Mouse (Mus musculus): Measurements from ENCODE around the gene Zcchc2.
A peak's percentile ranks its signal among the peaks of the same experiment; 100 is the strongest.

The Zcchc2 gene

DNA sequence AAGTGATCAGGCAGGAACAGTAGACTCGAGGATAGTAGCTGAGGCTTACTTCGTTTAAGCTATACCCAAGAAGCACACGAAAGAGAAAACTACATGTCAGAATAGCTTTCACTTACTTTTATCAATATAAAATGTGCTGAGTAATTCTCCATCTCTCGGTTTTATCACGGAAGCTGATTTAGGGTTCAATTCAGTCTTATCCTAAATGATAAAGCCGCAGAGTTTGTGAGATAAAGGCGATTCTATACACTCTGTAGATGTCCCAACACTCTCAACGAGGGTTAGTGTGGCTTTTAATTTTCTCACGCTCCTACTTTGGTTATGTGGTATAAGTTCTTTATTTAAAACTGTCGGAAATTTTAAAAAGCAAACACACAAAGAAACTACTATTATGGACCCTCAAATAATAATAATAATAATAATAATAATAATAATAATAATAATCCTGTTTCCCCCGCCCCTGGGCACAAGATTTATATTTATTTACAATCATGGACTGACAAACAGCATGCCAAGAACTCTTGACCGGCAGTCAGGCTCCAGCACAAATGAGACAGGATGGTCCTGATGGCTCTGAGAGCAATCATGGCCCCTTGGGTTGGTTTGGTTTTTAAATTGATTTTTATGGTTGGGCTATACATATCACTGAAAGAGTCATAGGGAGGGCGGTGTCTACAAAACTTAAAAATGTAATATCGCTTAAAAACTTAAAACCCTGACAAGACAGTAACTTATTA lies 1.1 kb upstream of the Zcchc2 start:
- no peak for DNase-seq

DNA sequence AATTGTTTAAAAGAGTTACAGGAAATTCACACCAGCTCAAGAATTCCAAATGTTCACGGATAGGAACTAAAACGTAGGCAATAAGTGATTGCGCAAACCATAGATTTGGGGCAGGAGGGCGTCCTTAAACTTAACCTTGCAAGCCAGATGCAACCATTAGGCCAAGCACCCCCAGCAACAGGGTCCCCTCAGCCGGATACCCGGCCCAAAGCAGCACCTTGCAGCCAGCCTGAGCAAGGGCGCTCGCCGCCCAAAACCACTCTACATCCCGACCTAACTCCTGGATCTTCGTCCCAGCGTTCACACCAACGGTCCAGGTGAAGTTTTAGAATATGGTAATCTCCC lies 594 bp upstream of the Zcchc2 start:
- DNase-seq = no peak

DNA sequence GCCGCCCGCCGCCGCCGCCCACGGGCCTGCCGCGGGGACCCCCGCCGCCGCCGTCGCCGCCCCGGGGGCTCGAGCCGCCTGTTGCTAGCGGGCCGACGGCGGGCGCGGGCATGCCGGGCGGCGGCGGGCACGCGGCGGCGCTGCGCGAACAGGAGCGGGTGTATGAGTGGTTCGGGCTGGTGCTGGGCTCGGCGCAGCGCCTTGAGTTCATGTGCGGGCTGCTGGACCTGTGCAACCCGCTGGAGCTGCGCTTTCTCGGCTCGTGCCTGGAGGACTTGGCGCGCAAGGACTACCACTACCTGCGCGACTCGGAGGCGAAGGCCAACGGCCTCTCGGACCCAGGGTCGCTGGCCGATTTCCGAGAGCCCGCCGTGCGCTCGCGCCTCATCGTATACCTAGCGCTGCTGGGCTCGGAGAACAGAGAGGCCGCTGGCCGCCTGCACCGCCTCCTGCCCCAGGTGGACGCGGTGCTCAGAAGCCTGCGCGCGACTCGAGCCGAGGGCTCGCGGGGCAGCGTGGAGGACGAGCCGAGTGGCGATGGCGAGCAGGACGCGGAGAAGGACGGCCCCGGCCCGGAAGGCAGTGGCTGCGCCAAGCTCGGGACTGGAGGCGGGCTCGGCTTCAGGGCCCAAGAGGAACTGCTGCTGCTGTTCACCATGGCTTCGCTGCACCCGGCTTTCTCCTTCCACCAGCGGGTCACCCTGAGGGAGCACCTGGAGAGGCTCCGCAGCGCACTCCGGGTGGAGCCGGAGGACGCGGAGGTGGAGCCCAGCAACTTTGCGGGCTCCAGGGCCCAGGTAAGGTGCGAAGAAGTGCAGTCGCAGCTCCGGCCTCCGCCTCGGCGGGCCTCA lies 930 bp downstream of the Zcchc2 start:
- DNase-seq = peak; percentile 60

DNA sequence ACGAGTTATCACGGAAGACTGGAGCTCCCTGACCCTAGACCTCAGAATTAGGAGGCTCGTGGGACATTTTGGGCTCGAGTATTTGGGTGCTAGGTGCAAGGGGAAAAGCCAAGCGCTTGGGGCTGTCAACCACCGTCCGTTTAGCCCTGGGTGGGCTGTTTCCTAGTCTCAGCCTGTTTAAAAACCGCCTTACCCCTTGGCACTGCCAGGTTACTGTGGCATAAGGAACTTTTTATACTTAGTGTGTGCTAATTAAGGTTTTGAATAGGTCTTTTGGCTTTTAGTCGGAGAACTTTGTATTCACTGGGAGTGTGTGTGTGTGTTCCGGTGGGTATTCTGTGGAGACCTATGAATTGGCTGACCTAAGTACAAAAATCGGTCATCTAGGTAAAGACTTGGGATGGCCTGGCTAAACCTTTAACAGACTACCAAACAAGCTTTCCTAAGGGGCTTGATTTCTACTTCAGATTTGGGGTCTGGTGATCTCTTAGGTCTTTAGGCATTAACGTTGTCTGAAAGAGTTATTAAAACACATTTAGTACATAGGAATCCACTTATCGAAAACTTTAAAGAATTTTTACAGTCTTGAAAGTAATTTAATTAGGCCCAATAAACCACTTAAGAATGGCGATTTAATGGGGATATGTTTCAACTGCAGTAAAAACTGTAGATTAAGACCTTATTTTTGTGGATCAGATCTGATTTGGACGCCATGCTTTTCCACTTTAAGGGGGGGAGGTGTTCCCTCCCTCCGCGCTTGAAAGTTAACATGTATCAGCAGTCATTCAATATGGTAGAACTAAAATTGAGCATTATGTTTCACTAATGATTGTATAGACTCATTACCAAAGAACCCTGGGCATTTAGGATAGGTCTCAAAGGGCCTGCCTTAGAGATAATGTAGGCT lies 2.0 kb downstream of the Zcchc2 start:
- no peak for DNase-seq

DNA sequence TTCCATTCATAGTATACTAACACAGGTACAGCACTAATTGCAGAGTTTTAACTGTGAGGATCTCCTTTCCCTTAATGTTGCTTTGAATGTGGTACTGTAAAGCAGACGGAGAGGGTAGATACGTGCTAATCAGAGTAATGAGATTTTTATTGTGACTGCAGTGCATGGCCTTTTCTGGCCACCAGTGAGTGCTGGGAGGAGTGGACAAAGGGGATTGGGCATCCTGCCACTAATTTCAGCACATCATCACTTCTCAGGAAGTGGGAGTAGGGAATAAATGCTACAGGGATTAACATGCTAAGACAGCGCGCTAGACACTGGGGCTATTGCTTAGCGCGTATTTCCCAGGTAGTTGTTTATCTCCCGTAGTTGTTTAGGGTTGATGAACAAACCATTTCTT lies 3.0 kb downstream of the Zcchc2 start:
- peak; percentile 56 for DNase-seq

DNA sequence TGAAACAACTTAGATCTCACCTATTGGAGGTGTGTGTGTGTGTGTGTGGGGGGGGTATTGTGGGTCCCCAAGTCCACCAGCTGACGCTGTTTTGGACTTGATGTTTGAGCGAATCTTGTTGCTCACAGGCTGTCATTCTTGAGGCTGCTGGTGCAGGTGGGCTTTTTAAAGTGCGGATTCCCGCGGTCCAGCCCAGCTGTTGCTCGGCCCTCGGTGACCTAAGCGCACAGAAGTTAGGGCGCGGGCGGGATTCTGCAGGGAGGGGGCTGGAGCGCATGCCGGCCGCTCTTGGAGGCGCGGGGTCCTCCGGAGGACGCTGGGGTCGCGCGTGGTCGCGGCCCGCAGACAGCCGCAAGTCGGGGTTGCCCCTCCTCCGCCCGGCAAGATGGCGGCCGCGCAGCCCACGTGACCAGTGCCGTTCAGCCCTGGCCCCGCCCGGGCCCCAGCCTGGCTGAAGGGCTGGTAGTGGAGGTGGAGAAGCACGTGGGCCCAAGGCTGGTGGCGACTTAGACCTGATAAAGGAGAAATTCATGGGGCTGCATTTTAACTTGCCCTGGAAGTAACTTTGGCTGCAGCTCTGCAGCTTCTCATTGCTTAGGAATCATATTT lies 3.5 kb downstream of the Zcchc2 start:
- DNase-seq = peak; percentile 87

DNA sequence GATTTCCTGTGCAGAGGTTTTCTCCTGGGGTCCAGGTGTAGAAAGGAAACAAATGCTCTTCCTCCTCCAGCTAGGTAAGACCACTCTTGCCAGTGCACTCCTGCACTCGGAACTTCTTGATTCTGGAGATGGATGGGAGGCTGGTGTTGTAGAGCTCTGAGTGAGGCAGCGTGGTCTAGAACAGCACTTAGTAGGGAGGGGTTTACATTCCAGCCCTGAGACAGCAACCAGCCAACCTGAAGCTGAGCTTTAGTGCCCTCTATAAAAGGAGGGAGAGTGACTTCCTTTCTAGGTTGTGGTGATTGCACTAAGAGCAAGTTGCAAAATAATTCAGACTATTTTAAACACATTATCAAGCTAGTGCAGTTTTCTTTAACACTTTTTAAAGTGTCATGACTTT lies 5.8 kb downstream of the Zcchc2 start:
- DNase-seq = no peak

DNA sequence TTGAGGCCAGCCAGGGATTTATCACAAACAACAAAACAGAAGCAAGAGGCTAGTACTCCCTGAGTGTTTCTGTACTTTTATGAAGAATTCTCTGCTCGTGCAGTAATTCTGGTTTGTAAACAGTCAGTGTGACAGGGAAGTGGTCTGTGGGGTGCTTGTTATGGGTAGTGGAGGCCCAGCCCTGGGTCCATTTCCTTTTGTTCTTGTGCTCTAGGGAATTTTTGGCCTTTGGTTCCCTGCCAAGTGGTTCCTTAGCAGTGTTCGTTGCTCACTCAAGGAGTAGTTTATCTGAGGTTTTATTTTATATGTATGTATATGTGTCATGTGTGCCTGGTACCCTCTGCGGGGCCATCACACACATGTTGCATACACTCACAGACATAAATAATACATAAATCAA lies 7.1 kb downstream of the Zcchc2 start:
- peak; percentile 33 for DNase-seq

DNA sequence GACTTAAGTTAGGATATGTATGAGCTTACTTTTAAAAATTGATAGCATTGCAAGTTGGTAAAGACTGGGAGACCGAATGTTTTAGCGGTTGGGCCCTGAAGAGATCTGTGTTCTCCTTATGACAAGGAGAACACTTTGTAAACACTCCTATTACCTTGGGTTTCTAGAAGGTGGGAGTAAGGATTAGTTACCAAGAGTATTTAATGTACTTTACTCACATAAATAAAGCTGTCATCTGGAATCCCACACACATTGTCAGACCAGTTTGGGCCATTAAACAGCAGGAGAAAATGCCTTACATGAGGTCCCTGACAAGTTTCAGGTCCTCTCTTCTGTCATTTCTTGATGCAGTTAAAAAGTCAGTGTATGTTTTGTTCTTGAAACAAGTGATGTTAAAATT lies 9.6 kb downstream of the Zcchc2 start:
- DNase-seq = no peak

DNA sequence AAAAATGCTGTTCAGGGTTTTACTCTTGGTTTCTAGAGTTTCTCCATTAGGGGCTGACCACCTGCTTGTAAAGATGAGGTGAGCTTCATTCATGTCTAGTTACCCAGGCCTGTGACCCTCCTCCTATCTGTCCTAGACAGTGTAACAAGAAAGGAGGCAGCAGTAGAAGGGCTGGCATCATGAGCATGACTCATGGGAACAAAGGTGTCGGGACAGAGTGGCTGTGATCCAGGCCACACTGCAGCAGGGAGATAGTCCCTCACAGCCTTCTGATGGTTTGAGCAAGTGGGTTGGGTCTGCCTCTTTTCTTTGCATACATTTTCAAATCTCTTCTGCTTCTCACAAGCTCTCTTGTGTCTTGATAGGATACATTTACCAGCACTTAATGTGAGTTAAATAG lies 17.4 kb downstream of the Zcchc2 start:
- no peak for DNase-seq

DNA sequence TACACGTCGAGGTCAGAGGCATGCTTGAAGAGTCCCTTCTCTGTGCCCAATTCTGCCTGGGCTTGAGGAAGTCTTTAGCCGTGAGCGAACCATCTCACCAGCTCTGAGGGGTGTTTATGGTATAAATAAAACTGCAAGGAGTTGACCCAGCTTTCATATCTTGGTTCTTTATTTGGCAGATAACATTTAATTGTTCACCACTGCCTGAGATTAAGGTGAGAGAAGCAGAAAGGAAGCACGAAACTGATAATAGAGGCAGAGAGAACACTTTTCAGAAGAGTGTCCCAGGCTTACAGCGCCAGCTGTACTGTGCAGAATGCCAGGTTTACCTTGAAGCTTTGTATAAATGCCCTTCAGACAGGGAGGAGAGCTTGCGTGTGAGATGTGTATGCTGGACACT lies 20.9 kb downstream of the Zcchc2 start:
- no peak for DNase-seq

DNA sequence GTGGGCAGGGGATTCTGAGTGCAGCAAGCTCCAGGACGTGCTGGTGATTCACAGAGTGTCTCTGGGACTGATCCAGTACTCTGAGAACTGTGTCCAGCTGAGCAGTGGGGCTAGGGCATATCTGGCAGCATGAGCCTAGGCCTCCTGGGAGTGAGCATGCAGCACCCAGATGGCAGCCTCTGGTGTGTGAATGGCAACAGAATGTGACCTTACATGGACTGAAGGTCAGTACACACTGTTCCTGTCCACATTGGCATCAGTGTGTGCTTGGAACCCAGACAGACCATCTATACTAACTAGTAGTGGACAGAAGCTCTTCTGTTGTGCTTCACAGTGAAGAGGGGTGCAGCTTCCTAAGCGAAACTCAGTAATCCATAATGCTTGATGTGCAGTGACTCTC lies 23.6 kb downstream of the Zcchc2 start:
- no peak for DNase-seq

DNA sequence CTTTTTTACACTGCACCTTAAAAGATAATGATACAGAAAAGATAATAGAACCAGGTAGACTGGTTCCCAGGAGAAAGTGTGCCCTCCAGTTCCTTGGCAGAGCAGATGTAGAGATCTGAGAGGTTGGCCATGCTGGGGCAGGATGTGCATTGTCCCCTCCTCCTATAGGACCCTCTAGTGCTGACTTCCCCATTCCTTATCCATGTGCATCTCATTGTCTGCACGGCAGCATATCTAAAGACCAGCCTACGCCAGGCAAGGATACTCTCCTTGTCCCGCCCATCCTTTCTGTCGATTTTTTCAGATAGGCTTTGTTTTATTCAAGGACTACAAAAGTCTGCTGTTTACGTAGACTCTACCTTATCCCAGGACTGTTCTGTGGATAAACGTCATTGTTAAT lies 26.1 kb downstream of the Zcchc2 start:
- DNase-seq = no peak

DNA sequence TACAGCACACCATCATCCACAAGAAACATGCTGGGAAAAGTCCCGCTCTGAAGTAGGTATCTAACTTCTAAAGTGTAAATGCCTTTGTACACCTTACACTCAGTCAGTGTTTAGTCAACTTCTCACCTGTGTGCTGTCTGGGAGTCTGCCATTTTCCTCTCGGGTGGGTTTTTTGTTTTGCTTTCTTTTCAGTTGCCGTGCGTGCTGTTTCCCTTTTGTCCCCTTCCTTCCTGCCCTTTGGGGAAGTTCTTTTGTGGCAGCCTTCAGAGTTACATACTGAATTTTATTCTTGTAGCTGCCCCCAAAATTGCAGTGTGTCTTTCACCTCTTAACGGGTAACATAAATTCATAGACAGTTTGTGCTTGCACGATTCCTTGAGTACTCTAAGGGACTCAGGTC lies 29.6 kb downstream of the Zcchc2 start:
- no peak for DNase-seq

DNA sequence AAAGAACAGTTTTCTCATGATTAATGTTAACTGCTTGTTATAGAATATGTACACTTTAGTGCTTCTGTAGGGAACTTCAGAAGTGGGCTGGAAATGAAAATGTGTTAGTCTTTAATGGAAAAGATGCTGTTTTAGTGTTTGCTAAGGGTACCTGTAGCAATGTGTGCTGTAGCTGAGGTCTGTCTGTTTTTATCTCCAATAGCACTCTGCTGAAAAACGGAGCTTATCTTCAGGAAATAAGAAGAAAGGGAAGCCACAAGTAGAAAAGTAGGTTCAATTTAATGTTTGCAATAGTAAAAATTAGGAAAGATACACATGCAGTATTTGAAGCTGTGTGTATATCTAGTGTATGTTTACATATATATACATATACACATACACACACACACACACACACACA lies 32.8 kb downstream of the Zcchc2 start:
- DNase-seq = no peak

DNA sequence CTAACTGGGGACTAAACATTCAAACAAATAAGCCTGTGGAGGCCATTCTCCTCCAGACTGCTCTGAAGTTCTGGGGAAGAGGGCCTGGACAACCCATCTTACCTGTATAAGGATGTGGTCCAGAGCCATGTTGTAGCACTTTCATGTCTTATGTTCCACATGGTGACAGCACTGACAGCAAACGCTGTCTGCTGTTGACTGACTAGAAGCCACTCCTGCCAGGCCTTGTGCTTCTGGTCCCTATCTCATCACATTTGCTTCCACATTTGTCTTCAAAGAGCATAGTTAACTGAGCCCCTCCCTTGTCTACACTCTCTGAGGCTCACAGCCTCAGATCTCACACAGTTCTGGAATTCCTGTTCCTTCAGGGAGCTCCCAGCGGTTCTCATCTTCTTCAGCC lies 34.0 kb downstream of the Zcchc2 start:
- DNase-seq = no peak

DNA sequence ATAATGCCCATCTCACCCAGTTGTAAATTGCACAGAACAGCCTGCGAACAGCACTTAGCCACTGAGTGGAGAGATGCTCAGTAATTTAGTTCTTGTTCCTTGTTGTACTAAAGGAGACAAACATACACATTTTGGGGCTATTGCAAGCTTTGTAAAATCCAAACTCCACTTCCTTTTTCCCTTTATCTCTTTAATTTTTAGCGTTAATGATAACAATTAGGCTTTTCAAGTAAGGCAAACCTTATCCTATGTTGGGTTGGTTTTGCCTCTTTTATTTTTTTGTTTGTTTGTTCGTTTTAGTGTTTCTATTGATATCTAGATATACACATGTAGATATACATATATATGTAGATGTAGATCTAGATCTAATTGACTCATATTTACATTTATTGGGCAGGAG lies 34.6 kb downstream of the Zcchc2 start:
- DNase-seq = no peak

DNA sequence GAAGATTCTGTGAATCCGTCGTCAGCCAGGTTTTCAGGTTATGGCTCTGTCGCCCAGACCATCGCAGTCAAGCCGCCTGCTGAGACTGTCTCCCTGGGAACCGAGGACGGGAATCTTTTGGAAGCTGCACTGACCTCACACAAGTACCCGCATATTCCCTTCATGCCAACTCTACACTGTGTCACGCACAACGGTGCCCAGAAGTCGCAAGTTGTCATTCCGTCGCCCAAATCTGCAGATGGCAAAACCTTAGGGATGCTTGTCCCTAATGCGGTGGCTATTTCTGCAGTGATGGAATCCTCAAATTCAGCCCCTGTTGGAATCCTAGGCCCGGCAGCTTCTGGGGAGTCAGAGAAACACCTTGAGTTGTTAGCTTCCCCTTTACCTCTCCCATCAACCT lies 39.6 kb downstream of the Zcchc2 start:
- no peak for DNase-seq

DNA sequence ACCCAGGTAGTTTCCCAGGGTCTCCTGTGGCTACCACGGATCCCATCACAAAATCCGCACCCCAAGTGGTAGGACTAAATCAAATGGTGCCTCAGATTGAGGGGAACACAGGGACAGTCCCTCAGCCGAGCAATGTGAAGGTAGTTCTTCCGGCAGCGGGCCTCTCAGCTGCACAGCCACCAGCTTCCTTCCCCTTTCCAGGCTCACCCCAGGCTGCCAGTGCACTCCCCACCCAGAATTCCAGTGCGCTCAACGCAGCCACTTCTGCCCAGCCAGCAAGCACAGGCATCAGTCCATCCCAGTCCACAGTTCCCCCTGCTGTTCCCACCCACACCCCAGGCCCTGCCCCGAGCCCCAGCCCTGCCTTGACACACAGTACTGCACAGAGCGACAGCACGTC lies 40.1 kb downstream of the Zcchc2 start:
- DNase-seq = no peak

DNA sequence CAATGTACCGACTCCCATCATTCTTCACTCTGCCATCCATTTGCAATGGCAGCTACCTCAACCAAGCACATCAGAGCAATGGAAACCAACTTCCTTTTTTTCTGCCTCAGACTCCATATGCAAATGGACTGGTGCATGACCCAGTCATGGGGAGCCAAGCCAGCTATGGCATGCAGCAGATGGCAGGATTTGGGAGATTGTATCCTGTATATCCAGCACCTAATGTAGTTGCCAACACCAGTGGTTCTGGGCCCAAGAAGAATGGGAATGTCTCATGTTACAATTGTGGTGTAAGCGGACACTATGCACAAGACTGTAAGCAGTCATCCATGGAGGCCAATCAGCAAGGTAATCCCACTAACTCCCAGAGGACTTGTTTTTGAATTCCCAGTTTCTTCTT lies 40.7 kb downstream of the Zcchc2 start:
- no peak for DNase-seq

DNA sequence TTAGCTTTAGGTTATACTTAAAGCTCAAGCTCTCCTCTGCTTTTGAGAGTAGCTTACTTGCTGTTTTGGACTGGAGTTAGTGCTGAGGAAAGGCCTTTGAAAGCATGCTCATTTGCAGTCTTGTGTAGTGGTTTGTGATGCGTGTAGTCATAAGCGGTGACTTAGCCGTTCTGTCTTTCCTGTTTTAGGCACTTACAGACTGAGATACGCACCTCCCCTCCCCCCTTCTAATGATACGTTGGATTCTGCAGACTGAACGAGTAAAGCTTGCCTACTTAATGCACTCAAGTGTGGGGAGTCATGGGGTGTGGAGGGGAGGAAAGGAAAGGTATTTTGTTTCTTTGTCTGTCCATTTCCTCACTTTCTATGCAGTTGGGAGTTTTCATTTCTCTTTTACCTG lies 41.7 kb downstream of the Zcchc2 start:
- no peak for DNase-seq

DNA sequence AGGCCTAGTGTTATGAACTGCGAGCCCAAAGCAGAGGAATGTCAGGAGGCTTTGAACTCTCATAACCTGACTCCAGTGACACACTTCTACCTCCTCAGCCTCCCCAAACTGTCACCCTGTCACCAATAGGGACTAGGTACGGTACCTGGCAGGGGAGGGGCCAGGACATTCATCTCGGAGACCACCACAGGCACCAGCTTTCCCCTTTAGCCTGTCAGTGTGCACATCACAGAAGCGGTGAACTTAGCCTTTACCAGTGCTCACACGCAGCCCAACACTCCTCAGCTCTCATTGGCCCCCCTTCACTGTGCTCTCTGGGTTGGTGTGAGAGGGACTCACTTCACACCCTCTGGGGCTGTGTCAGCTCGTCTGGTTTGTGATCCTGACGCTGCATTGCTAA lies 44.6 kb downstream of the Zcchc2 start:
- DNase-seq = no peak
